Mouse (Mus musculus) hindbrain, embryonic 11.5 days (tissue): Measurements from ENCODE around the gene 2900011O08Rik. TPM values are rescaled to one million over a fixed set of nuclear protein-coding genes. Genes with fewer than 3 reads are reported as not detected.
"Not testable (repeated sequence)": the region's sequence is repeated elsewhere in the genome, so short reads cannot be mapped to it uniquely, and the experiment has no call there.

ENCODE experiments used
- ATAC-seq: fragments of 200-750 bp; cut with Nextera tagmentation; 2 replicates; pipeline ENCODE4 v1.8.0; 2017; ENCODE audit warnings: mild to moderate bottlenecking, moderate TSS enrichment, moderate library complexity; ENCODE audit not compliant: low FRiP score
- DNase-seq: peaks from one replicate; pipeline ENCODE4 v3.0.0-alpha.2; 2015; ENCODE audit warnings: low spot score
- H3K27ac ChIP-seq: fragments of 300-500 bp; sonication (generic); 2 replicates; pipeline ENCODE4 v1.5.1; 2014; ENCODE audit warnings: mild to moderate bottlenecking, low read depth, low read length
- H3K27me3 ChIP-seq: fragments of 300-500 bp; sonication (generic); 2 replicates; pipeline ENCODE4 v1.6.1; 2014; ENCODE audit warnings: mild to moderate bottlenecking, low read length, moderate library complexity, mixed read lengths; ENCODE audit not compliant: control insufficient read depth, insufficient read depth
- H3K36me3 ChIP-seq: fragments of 300-500 bp; sonication (generic); 2 replicates; pipeline ENCODE4 v1.6.1; 2014; ENCODE audit warnings: mild to moderate bottlenecking, low read length, moderate library complexity, mixed read lengths; ENCODE audit not compliant: control insufficient read depth, insufficient read depth
- H3K4me1 ChIP-seq: fragments of 300-500 bp; sonication (generic); replicated peaks from 2 replicates; pipeline ENCODE4 v1.6.1; 2014; ENCODE audit warnings: low read length, mixed read lengths; ENCODE audit not compliant: control insufficient read depth, insufficient read depth
- H3K4me2 ChIP-seq: fragments of 300-500 bp; sonication (generic); replicated peaks from 2 replicates; pipeline ENCODE4 v1.6.1; 2014; ENCODE audit warnings: mild to moderate bottlenecking, low read depth, low read length
- H3K4me3 ChIP-seq: fragments of 300-500 bp; sonication (generic); 2 replicates; pipeline ENCODE4 v1.5.1; 2014; ENCODE audit warnings: low read depth, low read length
- H3K9ac ChIP-seq: fragments of 300-500 bp; sonication (generic); 2 replicates; pipeline ENCODE4 v1.6.1; 2014; ENCODE audit warnings: low read depth, low read length
- H3K9me3 ChIP-seq: fragments of 300-500 bp; sonication (generic); 2 replicates; pipeline ENCODE4 v1.6.1; 2016; ENCODE audit warnings: low read length; ENCODE audit not compliant: control insufficient read depth
- WGBS: fragments of 180-500 bp; shearing (Covaris S2); extraction: QIAGEN DNeasy Blood & Tissue Kit; methylation state at CpG from one replicate; pipeline ENCODE4 v1.1.7; 2014; 5-methylcytosine and 5-hydroxymethylcytosine counted together
- polyA plus RNA-seq: library from polyadenylated mRNA; unstranded; fragments of >200 nt; fragmentation: Nextera tagmentation; extraction: Ambion mirVana; gene quantifications from 2 replicates; pipeline ENCODE4 v1.2.1, GENCODE M21; 2014

2900011O08Rik gene
- polyA plus RNA-seq, 1 experiment from 2014 or later = 38.4 TPM

- 82% methylated on average over 2 of the region's 2 CpGs for WGBS
- DNase-seq, H3K27me3 ChIP-seq, H3K36me3 ChIP-seq, H3K4me1 ChIP-seq, H3K9me3 ChIP-seq, H3K27ac ChIP-seq, ATAC-seq, H3K4me2 ChIP-seq, H3K9ac ChIP-seq, H3K4me3 ChIP-seq: not testable (repeated sequence)
These were observed 82.3 kb downstream of the 2900011O08Rik start for GRCm38 (mm10) chr16:14068701-14069100.

GRCm38 (mm10) chr16:14070471-14071169, 84.2 kb downstream of the 2900011O08Rik start:
- WGBS = 81% methylated on average over 5 of the region's 5 CpGs

GRCm38 (mm10) chr16:14082925-14083324, 96.5 kb downstream of the 2900011O08Rik start:
- no peaks in the 10 kb centered on the region for H3K36me3 ChIP-seq
- H3K4me1 ChIP-seq = no peaks in the 10 kb centered on the region
- H3K9me3 ChIP-seq = no peaks in the 10 kb centered on the region
- no peaks in the 10 kb centered on the region for H3K27me3 ChIP-seq
- no peak overlapping the region for H3K27ac ChIP-seq
- H3K4me2 ChIP-seq = no peak overlapping the region
- ATAC-seq (no peak), DNase-seq (no peak)
- no peak overlapping the region for H3K9ac ChIP-seq
- WGBS = 81% methylated on average over 2 of the region's 2 CpGs
- H3K4me3 ChIP-seq = no peak overlapping the region

More at GRCm38 (mm10) chr16:14070471-14071169, 84.2 kb downstream of the 2900011O08Rik start:
- H3K27ac ChIP-seq = no peak overlapping the region
- no peaks in the 10 kb centered on the region for H3K27me3 ChIP-seq
- no peak overlapping the region for H3K4me2 ChIP-seq
- DNase-seq = no peak
- H3K36me3 ChIP-seq = no peaks in the 10 kb centered on the region
- no peaks in the 10 kb centered on the region for H3K4me1 ChIP-seq
- H3K4me3 ChIP-seq = no peak overlapping the region
- H3K9ac ChIP-seq = no peak overlapping the region
- no peaks in the 10 kb centered on the region for H3K9me3 ChIP-seq
- no peak for ATAC-seq

GRCm38 (mm10) chr16:14088249-14088648, 101.8 kb downstream of the 2900011O08Rik start:
- Histone ChIP-seq H3K4me3 (no peak overlapping the region), H3K27ac (no peak overlapping the region), H3K4me2 (no peak overlapping the region), H3K9me3 (no peaks in the 10 kb centered on the region), H3K27me3 (no peaks in the 10 kb centered on the region), H3K9ac (no peak overlapping the region), H3K4me1 (no peaks in the 10 kb centered on the region), H3K36me3 (no peaks in the 10 kb centered on the region)
- 80% methylated on average over 3 of the region's 3 CpGs for WGBS
- ATAC-seq = no peak
- no peak for DNase-seq

GRCm38 (mm10) chr16:14089296-14089695, 102.9 kb downstream of the 2900011O08Rik start:
- H3K4me1 ChIP-seq = no peaks in the 10 kb centered on the region
- WGBS = 89% methylated on average over 3 of the region's 3 CpGs
- H3K9me3 ChIP-seq = no peaks in the 10 kb centered on the region
- H3K9ac ChIP-seq = no peak overlapping the region
- H3K4me3 ChIP-seq = no peak overlapping the region
- no peak for ATAC-seq
- H3K27ac ChIP-seq = no peak overlapping the region
- no peak for DNase-seq
- H3K36me3 ChIP-seq = no peaks in the 10 kb centered on the region
- no peak overlapping the region for H3K4me2 ChIP-seq
- H3K27me3 ChIP-seq = no peaks in the 10 kb centered on the region

- DNase-seq (no peak), ATAC-seq (no peak)
- H3K36me3 ChIP-seq = no peaks in the 10 kb centered on the region
- H3K9me3 ChIP-seq = no peaks in the 10 kb centered on the region
- no peaks in the 10 kb centered on the region for H3K27me3 ChIP-seq
- no peak overlapping the region for H3K27ac ChIP-seq
- 88% methylated on average over 2 of the region's 2 CpGs for WGBS
- no peak overlapping the region for H3K4me2 ChIP-seq
- no peak overlapping the region for H3K4me3 ChIP-seq
- no peaks in the 10 kb centered on the region for H3K4me1 ChIP-seq
- H3K9ac ChIP-seq = no peak overlapping the region
These were observed 105.4 kb downstream of the 2900011O08Rik start for GRCm38 (mm10) chr16:14091771-14092170.

- no peak overlapping the region for H3K4me2 ChIP-seq
- H3K36me3 ChIP-seq = no peaks in the 10 kb centered on the region
- no peaks in the 10 kb centered on the region for H3K9me3 ChIP-seq
- no peak overlapping the region for H3K4me3 ChIP-seq
- DNase-seq (no peak), ATAC-seq (no peak)
- H3K27me3 ChIP-seq = no peaks in the 10 kb centered on the region
- H3K27ac ChIP-seq = no peak overlapping the region
- no peak overlapping the region for H3K9ac ChIP-seq
- WGBS = 94% methylated on average over 6 of the region's 6 CpGs
- H3K4me1 ChIP-seq = no peaks in the 10 kb centered on the region
These were observed 119.5 kb downstream of the 2900011O08Rik start for GRCm38 (mm10) chr16:14105891-14106290.

GRCm38 (mm10) chr16:14109651-14110230, 123.3 kb downstream of the 2900011O08Rik start:
- Histone ChIP-seq H3K27ac (no peak overlapping the region), H3K4me3 (no peak overlapping the region), H3K9me3 (no peaks in the 10 kb centered on the region), H3K27me3 (no peaks in the 10 kb centered on the region), H3K4me2 (no peak overlapping the region), H3K36me3 (no peaks in the 10 kb centered on the region), H3K9ac (no peak overlapping the region), H3K4me1 (no peaks in the 10 kb centered on the region)
- WGBS = 92% methylated on average over 3 of the region's 3 CpGs
- DNase-seq = no peak
- no peak for ATAC-seq

GRCm38 (mm10) chr16:14110922-14111321, 124.5 kb downstream of the 2900011O08Rik start:
- no peak overlapping the region for H3K9ac ChIP-seq
- 85% methylated on average over 2 of the region's 2 CpGs for WGBS
- no peak overlapping the region for H3K27ac ChIP-seq
- no peaks in the 10 kb centered on the region for H3K27me3 ChIP-seq
- H3K4me2 ChIP-seq = no peak overlapping the region
- no peaks in the 10 kb centered on the region for H3K4me1 ChIP-seq
- no peak overlapping the region for H3K4me3 ChIP-seq
- no peaks in the 10 kb centered on the region for H3K36me3 ChIP-seq
- ATAC-seq = no peak
- no peaks in the 10 kb centered on the region for H3K9me3 ChIP-seq
- DNase-seq = no peak
